Mouse (Mus musculus): ENCODE data around the gene Klhl34. TPM values are rescaled to one million over a fixed set of nuclear protein-coding genes. Genes with fewer than 3 reads are reported as not detected.

Klhl34 gene
- under 1 TPM in 1 of 2 experiments, not detected in 1; 0.16 TPM for total RNA-seq (2021)
- long read RNA-seq, experiment 1: 0 reads
- long read RNA-seq, experiment 2, partial matches to known transcripts: 0 of 3 reads
- long read RNA-seq, experiment 2, other reads (novel, unspliced or antisense): 0 of 3 reads

DNA sequence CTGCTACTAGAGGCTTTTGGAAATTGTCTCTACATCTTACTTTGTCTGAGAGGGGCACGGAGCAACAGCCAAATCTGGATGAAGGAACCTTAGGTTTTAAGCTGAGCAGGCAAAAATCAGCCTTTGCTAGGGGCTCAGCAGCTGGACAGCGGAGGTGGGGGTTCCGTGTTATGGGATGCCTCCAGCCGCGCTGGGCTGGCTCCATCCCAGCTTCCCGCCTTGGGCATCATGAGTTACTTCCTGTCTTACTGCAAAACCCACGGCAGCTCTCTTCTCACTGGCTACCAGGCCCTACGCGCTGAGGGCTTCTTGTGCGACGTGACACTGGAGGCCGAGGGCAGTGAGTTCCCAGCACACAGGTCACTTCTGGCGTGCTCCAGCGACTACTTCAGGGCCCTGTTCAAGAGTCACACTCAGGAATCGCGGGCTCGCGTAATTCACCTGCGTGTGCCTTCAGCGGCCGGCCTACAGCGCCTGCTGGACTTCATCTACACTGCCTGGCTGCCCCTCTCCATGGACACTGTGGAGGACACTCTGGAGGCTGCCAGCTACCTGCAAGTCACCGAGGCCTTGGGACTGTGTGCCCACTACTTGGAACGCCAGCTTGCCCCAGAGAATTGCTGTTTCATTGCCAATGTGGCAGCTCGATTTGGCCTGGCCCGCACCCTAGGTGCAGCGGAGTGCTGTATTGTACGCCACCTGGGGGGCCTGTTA is at the start of gene Klhl34:
Gene Klhl34 (plus strand): TSS at position 229 of the 714 bp plus-strand sequence.
- peak in 1 of 2 experiments; percentile 8 for DNase-seq (ENCODE audit: low spot score in 2 of 2)

DNA sequence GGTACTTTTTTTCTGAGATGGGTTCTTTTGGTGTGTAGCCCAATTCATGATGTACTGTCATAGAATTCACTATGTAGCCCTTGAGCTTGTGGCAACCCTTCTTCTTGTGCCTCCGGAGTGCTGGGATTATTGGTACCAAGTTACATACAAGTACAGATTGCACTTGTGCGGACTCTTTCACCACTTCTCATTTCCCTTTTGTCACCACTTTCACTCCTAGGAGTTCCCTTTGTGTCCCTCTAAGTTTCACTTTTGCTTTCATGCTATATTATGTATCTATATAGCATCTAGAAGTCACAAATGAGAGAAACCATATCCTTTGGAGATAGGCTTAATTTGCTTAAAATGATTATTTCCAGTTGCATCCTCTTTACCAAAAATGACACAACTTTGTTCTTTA is 16.6 kb upstream of the Klhl34 start:
- DNase-seq (ENCODE audit: low spot score in 2 of 2): no peak

DNA sequence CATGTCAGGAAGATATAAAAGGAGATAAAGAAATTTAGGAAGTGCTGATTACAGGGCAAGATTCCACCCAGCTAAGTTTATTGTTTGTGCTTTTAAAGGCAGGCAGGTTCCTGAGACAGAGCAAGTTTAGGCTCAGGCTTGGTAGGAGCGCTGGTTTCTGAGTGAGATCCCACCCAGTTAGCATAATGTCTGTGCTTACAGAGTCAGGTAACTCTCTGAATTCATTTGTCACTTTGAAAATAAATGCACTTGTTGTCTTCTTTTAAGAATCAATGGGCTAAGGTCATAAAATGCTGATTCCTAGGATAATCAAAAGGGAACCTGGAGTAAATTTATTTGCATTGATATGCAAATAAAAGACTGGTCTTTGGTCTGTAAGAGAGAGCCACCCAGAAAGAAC is 8.5 kb upstream of the Klhl34 start:
- DNase-seq (ENCODE audit: low spot score in 2 of 2): no peak

DNA sequence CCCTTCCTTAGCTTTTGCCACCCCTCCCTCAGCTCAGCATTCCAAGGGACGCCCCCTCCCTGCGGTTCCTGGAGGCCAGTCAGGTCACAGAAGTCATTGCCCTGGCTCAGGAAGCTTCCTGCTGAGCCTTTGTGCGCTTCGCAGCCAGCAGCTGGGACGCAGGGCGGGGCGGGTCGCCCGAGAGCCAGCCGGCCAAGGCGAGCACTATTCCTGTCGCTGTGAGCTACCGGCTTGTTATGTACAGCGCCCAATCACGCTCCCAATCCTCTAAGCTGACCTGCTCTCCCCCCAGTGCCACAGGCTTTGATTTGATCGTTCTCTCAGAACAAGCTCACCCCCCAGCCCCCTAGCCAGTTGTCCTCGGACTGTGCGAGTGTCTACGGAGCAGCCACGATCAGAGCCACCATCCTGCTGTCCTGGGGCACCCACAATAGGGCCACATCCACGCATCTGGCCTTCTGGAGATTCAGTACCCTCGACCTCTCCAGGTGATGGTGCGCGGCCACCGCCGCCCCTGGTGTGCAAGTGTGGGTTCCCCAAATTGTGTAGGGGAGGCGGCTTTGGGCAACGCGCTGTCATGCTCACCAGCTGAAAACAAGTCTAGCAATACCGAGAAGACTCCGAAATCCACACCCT is 546 bp upstream of the Klhl34 start:
- DNase-seq (ENCODE audit: low spot score in 2 of 2): no peak

GRCm38 (mm10) chrX:157818921-157819260 is 656 bp downstream of the Klhl34 start:
- DNase-seq (ENCODE audit: low spot score in 2 of 2): no peak

DNA sequence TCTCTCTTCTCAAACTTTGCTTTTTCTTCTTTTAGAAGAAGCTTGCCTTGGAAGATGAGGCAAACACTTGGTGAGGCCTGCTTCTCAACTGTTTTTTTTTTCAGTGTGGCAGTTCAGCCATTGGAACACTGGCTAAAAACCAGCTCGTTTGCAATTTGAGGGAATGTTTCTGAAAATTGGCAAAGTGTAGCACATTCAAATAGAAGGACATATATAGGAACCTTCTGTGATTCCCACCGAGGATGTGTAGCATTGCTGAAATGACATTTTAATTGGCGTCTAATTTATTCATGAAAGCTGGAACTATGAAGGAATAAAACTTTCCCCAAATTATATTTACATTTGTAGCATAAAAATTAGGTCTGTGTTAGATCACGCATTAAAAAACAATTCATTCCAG is 11.7 kb downstream of the Klhl34 start:
- no peak for DNase-seq (ENCODE audit: low spot score in 2 of 2)

Other genes starting within 250 kb of the Klhl34 start
- gene Yy2, start 249.4 kb upstream of the Klhl34 start, total RNA-seq (2021): not detected
- gene Mbtps2, start 219.7 kb upstream of the Klhl34 start, total RNA-seq (2021): 10 to 100 TPM; 28.9 to 32.1 TPM
- not detected for gene Smpx, start 119.5 kb upstream of the Klhl34 start, total RNA-seq (2021)
- 100 to 1,000 TPM; 218 to 222 TPM for gene Cnksr2, start 224.9 kb downstream of the Klhl34 start, total RNA-seq (2021)

Measured in left cerebral cortex, adult 18-20 months (tissue).